Comparison of ENCODE assay signal across 8 mouse cellular contexts in the genomic region with DNA sequence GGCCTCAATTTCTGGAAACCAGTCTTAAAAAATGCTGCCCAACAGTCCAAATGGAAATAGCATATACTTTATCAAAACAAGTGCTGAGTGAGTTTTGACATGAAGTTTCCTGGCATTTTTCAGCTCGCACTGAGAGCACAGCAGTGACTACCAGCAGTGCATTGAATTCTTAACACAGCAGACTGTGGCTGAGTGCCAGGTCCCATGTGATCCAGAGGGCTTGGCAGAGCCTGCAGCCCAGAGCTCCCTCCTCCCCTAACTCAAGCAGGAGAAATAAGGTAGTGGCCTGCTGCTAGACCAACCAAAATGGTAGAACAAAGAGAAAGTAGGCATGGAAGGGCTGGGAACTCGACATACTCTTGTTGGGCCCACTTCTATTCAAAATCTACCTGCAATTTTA.
DNase-seq lines count a peak whose midpoint lies in the region; ATAC-seq lines count a peak whose summit lies in the region.

No protein-coding gene starts in this region.

- H3K9me3 ChIP-seq in kidney, embryonic 14.5 days (ENCODE audit: control insufficient read depth, low read length): peaks cover 9% of the 10 kb centered on the region; the same call in 1 of the 2 replicates

- peaks cover 8% of the 10 kb centered on the region; the same call in 1 of the 2 replicates for H3K36me3 ChIP-seq in kidney, embryonic 14.5 days (ENCODE audit: control insufficient read depth, insufficient read depth, low read length)

- 83% methylated on average over 2 of the region's 2 CpGs for WGBS in kidney, embryonic 14.5 days

- H3K4me2 ChIP-seq in kidney, embryonic 14.5 days (replicated peaks; ENCODE audit: low read depth, low read length): no peak overlapping the region

- no peaks in the 10 kb centered on the region for H3K27me3 ChIP-seq in kidney, embryonic 14.5 days (ENCODE audit: control insufficient read depth, insufficient read depth, low read length)

- no peak overlapping the region for H3K4me3 ChIP-seq in kidney, embryonic 14.5 days (ENCODE audit: low read length)

- H3K9ac ChIP-seq in kidney, embryonic 14.5 days (ENCODE audit: low read depth, low read length): no peak overlapping the region

- no peaks in the 10 kb centered on the region for H3K4me1 ChIP-seq in kidney, embryonic 14.5 days (ENCODE audit: control insufficient read depth, insufficient read depth, low read length)

- peak; percentile 86 for DNase-seq in kidney, adult 18-20 months
- DNase-seq in cerebellum, adult 8-10 months: peak; percentile 16
- DNase-seq in gastrocnemius, postnatal 25 days: peak; percentile 53
- DNase-seq in layer of hippocampus, adult 11-12 months (ENCODE audit: low spot score): peak; percentile 73
- peak; percentile 79 for DNase-seq in lung, postnatal 14 days
- DNase-seq in urinary bladder, postnatal 4 days (ENCODE audit: low spot score in 2 of 2): peak; percentile 36 to 75
- no peak for DNase-seq in embryo, embryonic 10.5 days (ENCODE audit: low spot score)

- no peak overlapping the region for H3K27ac ChIP-seq in kidney, embryonic 14.5 days (ENCODE audit: low read depth, low read length)

- no peak for ATAC-seq in kidney, embryonic 14.5 days (ENCODE audit: low FRiP score, low TSS enrichment)
